Comparison of ENCODE assay signal across 19 mouse cellular contexts in the genomic region with DNA sequence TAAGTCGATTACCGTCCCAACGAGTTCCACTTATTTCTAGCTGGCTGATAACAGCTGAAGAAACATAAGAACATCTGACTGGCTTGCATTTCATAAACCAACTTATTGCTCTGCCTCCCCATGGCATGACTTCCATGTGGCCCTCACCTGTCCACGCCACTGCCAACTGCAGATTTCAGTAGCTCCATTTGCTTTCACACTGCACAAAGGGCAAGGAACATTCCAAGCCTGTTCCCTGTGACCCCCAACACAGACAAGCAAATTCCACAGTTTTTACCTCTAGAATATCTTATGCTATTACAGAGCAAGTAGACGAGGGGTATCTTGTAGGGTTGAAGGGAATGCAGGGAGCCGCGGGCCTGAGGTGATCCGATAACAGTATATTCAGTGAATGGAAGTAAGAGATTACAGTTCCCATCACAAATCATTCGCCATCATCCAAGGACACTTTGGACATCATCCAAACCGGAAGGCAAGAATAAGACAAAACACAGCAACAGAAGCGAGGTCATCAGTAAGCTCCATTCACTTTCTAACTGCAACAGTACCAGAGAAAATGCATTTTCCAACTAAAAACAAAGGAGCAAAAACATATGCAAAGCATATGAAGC. TPM values are rescaled to one million over a fixed set of nuclear protein-coding genes. Genes with fewer than 3 reads are reported as not detected.
DNase-seq lines count a peak whose midpoint lies in the region; ATAC-seq and TF ChIP-seq lines count a peak whose summit lies in the region.
"Had no signal": no experiment of that assay in that cellular context is flagged by ENCODE, and none has a peak within 500 bp of the region (broad histone marks: within the 10 kb centered on the region; RNA-seq: fewer than 3 reads in every experiment).

No protein-coding gene starts in this region.

- H3K36me3 ChIP-seq in embryonic facial prominence, embryonic 14.5 days (ENCODE audit: control insufficient read depth, insufficient read depth, low read length) = no peaks in the 10 kb centered on the region
- no peaks in the 10 kb centered on the region for H3K36me3 ChIP-seq in embryonic facial prominence, embryonic 10.5 days (replicated peaks)
- 0 out of 2 replicates have a peak, but pooled peaks cover 4% of the 10 kb centered on the region for H3K36me3 ChIP-seq in heart, embryonic 14.5 days (ENCODE audit: control insufficient read depth, insufficient read depth, low read length)
- no peaks in the 10 kb centered on the region for H3K36me3 ChIP-seq in limb, embryonic 13.5 days
- no peaks in the 10 kb centered on the region for H3K36me3 ChIP-seq in limb, embryonic 10.5 days
- H3K36me3 ChIP-seq in limb, embryonic 14.5 days (ENCODE audit: control insufficient read depth, insufficient read depth, low read length) = no peaks in the 10 kb centered on the region
- H3K36me3 ChIP-seq: limb, embryonic 12.5 days; liver, embryonic 15.5 days had no signal

- DNase-seq in embryonic facial prominence, embryonic 14.5 days (ENCODE audit: low spot score) = peak; percentile 33
- DNase-seq in embryonic facial prominence, embryonic 10.5 days (ENCODE audit: low spot score) = no peak
- DNase-seq in heart, postnatal 10 days = no peak
- DNase-seq in limb, embryonic 10.5 days (ENCODE audit: low spot score) = no peak
- no peak for DNase-seq in limb, embryonic 14.5 days (ENCODE audit: low spot score)
- DNase-seq: cerebellum, adult 2 months; kidney, adult 18-20 months; layer of hippocampus, adult 9-11 months; lung, postnatal 14 days; thymus, adult 2 months had no signal

- 83% methylated on average over 11 of the region's 11 CpGs for WGBS in embryonic facial prominence, embryonic 14.5 days
- 92% methylated on average over 11 of the region's 11 CpGs for WGBS in embryonic facial prominence, embryonic 10.5 days
- 41% methylated on average over 11 of the region's 11 CpGs for WGBS in heart, embryonic 14.5 days
- 89% methylated on average over 11 of the region's 11 CpGs for WGBS in limb, embryonic 13.5 days
- WGBS in limb, embryonic 10.5 days = 94% methylated on average over 11 of the region's 11 CpGs
- WGBS in limb, embryonic 14.5 days = 91% methylated on average over 11 of the region's 11 CpGs

- no peaks in the 10 kb centered on the region for H3K9me3 ChIP-seq in embryonic facial prominence, embryonic 14.5 days (ENCODE audit: control insufficient read depth, low read length)
- H3K9me3 ChIP-seq in embryonic facial prominence, embryonic 10.5 days = no peaks in the 10 kb centered on the region
- H3K9me3 ChIP-seq in heart, embryonic 14.5 days (ENCODE audit: control insufficient read depth, low read length) = no peaks in the 10 kb centered on the region
- peaks cover 3% of the 10 kb centered on the region; the same call in 1 of the 2 replicates for H3K9me3 ChIP-seq in limb, embryonic 13.5 days
- H3K9me3 ChIP-seq in limb, embryonic 10.5 days (replicated peaks) = no peaks in the 10 kb centered on the region
- no peaks in the 10 kb centered on the region for H3K9me3 ChIP-seq in limb, embryonic 14.5 days (ENCODE audit: control insufficient read depth, low read length)
- H3K9me3 ChIP-seq: limb, embryonic 12.5 days; liver, embryonic 15.5 days; megakaryocyte, embryonic 14.5 days had no signal

- 0 out of 2 replicates have a peak, but pooled peaks cover 2% of the 10 kb centered on the region for H3K4me1 ChIP-seq in embryonic facial prominence, embryonic 14.5 days (ENCODE audit: control insufficient read depth, insufficient read depth, low read length)
- no peaks in the 10 kb centered on the region for H3K4me1 ChIP-seq in embryonic facial prominence, embryonic 10.5 days
- peaks cover 19 to 60% of the 10 kb centered on the region in 2 experiments for H3K4me1 ChIP-seq in heart, embryonic 14.5 days (ENCODE audit: control insufficient read depth in 2 of 2, insufficient read depth in 2 of 2, low read length in 2 of 2)
- peaks cover 19% of the 10 kb centered on the region for H3K4me1 ChIP-seq in limb, embryonic 13.5 days
- no peaks in the 10 kb centered on the region for H3K4me1 ChIP-seq in limb, embryonic 10.5 days
- H3K4me1 ChIP-seq in limb, embryonic 14.5 days (ENCODE audit: control insufficient read depth, insufficient read depth, low read length) = peaks cover 4% of the 10 kb centered on the region
- H3K4me1 ChIP-seq: liver, embryonic 15.5 days had no signal

- intact Hi-C loops in heart, postnatal 10 days (cut with DNase I) = no loop called here

- H3K9ac ChIP-seq in embryonic facial prominence, embryonic 14.5 days (ENCODE audit: low read depth, low read length) = no peak overlapping the region
- H3K9ac ChIP-seq in heart, embryonic 14.5 days (ENCODE audit: low read length) = no peak overlapping the region
- H3K9ac ChIP-seq in limb, embryonic 13.5 days = no peak overlapping the region
- H3K9ac ChIP-seq in limb, embryonic 14.5 days (ENCODE audit: low read depth, low read length, severe bottlenecking) = no peak overlapping the region
- H3K9ac ChIP-seq: limb, embryonic 12.5 days; liver, embryonic 15.5 days had no signal

- H3K4me2 ChIP-seq in embryonic facial prominence, embryonic 14.5 days (ENCODE audit: low read depth, low read length) = no peak overlapping the region
- H3K4me2 ChIP-seq in heart, embryonic 14.5 days (ENCODE audit: low read length) = peak overlapping the region; percentile 25
- no peak overlapping the region for H3K4me2 ChIP-seq in limb, embryonic 13.5 days (replicated peaks)
- no peak overlapping the region for H3K4me2 ChIP-seq in limb, embryonic 14.5 days (replicated peaks; ENCODE audit: low read depth, low read length, severe bottlenecking)
- H3K4me2 ChIP-seq: limb, embryonic 12.5 days; liver, embryonic 15.5 days had no signal

- no peak overlapping the region for H3K27ac ChIP-seq in embryonic facial prominence, embryonic 14.5 days (replicated peaks; ENCODE audit: low read depth, low read length)
- H3K27ac ChIP-seq in embryonic facial prominence, embryonic 10.5 days (replicated peaks) = no peak overlapping the region
- H3K27ac ChIP-seq in heart, embryonic 14.5 days (replicated peaks in 1 of 2; ENCODE audit: control insufficient read depth in 1 of 2, insufficient read depth in 1 of 2, low read depth in 2 of 2, low read length in 2 of 2) = peak overlapping the region; percentile 26 to 36
- H3K27ac ChIP-seq in limb, embryonic 13.5 days = no peak overlapping the region
- H3K27ac ChIP-seq in limb, embryonic 10.5 days = no peak overlapping the region
- no peak overlapping the region for H3K27ac ChIP-seq in limb, embryonic 14.5 days (replicated peaks; ENCODE audit: low read depth, low read length)
- H3K27ac ChIP-seq: hindbrain, postnatal 0 days; limb, embryonic 12.5 days; liver, embryonic 15.5 days had no signal

- no peak; the same call in 1 of the 2 replicates for ATAC-seq in embryonic facial prominence, embryonic 14.5 days (ENCODE audit: low read depth)
- ATAC-seq in heart, embryonic 14.5 days (ENCODE audit: insufficient number of reproducible peaks, insufficient read depth, low FRiP score, low read depth) = no peak
- ATAC-seq in limb, embryonic 13.5 days (ENCODE audit: low FRiP score, low read depth) = peak; percentile 28; the same call in 1 of the 2 replicates
- peak; percentile 41; the same call in 1 of the 2 replicates for ATAC-seq in limb, embryonic 14.5 days (ENCODE audit: low FRiP score, low read depth)
- ATAC-seq: activated CD4-positive, CD25-positive, alpha-beta regulatory T cell, adult 4 months; forebrain, embryonic 16.5 days; hindbrain, postnatal 0 days; Patski had no signal

- no peak overlapping the region for H3K4me3 ChIP-seq in embryonic facial prominence, embryonic 14.5 days (ENCODE audit: low read depth, low read length)
- H3K4me3 ChIP-seq in embryonic facial prominence, embryonic 10.5 days = no peak overlapping the region
- no peak overlapping the region for H3K4me3 ChIP-seq in heart, embryonic 14.5 days (ENCODE audit: control insufficient read depth in 1 of 2, insufficient read depth in 1 of 2, low read depth in 1 of 2, low read length in 2 of 2)
- H3K4me3 ChIP-seq in limb, embryonic 13.5 days = no peak overlapping the region
- H3K4me3 ChIP-seq in limb, embryonic 10.5 days = no peak overlapping the region
- no peak overlapping the region for H3K4me3 ChIP-seq in limb, embryonic 14.5 days (replicated peaks; ENCODE audit: low read length)
- H3K4me3 ChIP-seq: limb, embryonic 12.5 days; liver, embryonic 15.5 days; megakaryocyte, embryonic 14.5 days had no signal

- no peak for TF ChIP-seq POLR2A in limb, embryonic 14.5 days (IDR thresholded peaks at IDR 0.05; ENCODE audit: borderline replicate concordance, extremely low read depth, insufficient read depth, insufficient read length)

- no peaks in the 10 kb centered on the region for H3K27me3 ChIP-seq in embryonic facial prominence, embryonic 14.5 days (replicated peaks; ENCODE audit: control insufficient read depth, insufficient read depth, low read length)
- no peaks in the 10 kb centered on the region for H3K27me3 ChIP-seq in embryonic facial prominence, embryonic 10.5 days (replicated peaks; ENCODE audit: low read depth, poor library complexity, severe bottlenecking)
- H3K27me3 ChIP-seq in heart, embryonic 14.5 days (ENCODE audit: control insufficient read depth, insufficient read depth, low read length) = no peaks in the 10 kb centered on the region
- H3K27me3 ChIP-seq in limb, embryonic 13.5 days = no peaks in the 10 kb centered on the region
- H3K27me3 ChIP-seq in limb, embryonic 10.5 days (ENCODE audit: low read depth, poor library complexity, severe bottlenecking) = no peaks in the 10 kb centered on the region
- no peaks in the 10 kb centered on the region for H3K27me3 ChIP-seq in limb, embryonic 14.5 days (ENCODE audit: control insufficient read depth, insufficient read depth, low read length)
- H3K27me3 ChIP-seq: limb, embryonic 12.5 days; liver, embryonic 15.5 days; Patski had no signal

RNA-seq across cellular contexts. Expression of a gene that starts 16.6 kb away (rescaled TPM):
- polyA plus RNA-seq in embryonic facial prominence, embryonic 14.5 days (2014; fragmentation: Nextera tagmentation; extraction: Ambion mirVana) = 136 and 139 TPM in 2 replicates
- 64.7 and 66.6 TPM in 2 replicates for polyA plus RNA-seq in embryonic facial prominence, embryonic 10.5 days (2016; fragmentation: Nextera tagmentation; extraction: Ambion mirVana)
- 209 and 215 TPM in 2 replicates for polyA plus RNA-seq in heart, embryonic 14.5 days (2014; fragmentation: Nextera tagmentation; extraction: Ambion mirVana)
- total RNA-seq in heart, postnatal 10 days (2021) = 100 to 1,000 TPM; 571 to 593 TPM
- 91.3 and 95.8 TPM in 2 replicates for polyA plus RNA-seq in limb, embryonic 13.5 days (2015; fragmentation: Nextera tagmentation; extraction: Ambion mirVana)
- 55.9 and 64.1 TPM in 2 replicates for polyA plus RNA-seq in limb, embryonic 10.5 days (2016; fragmentation: Nextera tagmentation; extraction: Ambion mirVana)
- polyA plus RNA-seq in limb, embryonic 14.5 days (2012; rRNA removed) = 92.0 and 101 TPM in 2 replicates
- polyA plus RNA-seq in limb, embryonic 14.5 days (2014; fragmentation: Nextera tagmentation; extraction: Ambion mirVana) = 117 and 120 TPM in 2 replicates

Comparison
In these comparisons a context has a peak if more than half of its experiments do, and no peak if none do; other contexts are left out.
1. ATAC-seq: peak in limb, embryonic 13.5 days (single experiment) and limb, embryonic 14.5 days (single experiment); none in embryonic facial prominence, embryonic 14.5 days (single experiment) and heart, embryonic 14.5 days (single experiment).
2. H3K27ac ChIP-seq: peak in heart, embryonic 14.5 days (2 of 2); none in embryonic facial prominence, embryonic 14.5 days (single experiment), embryonic facial prominence, embryonic 10.5 days (single experiment), limb, embryonic 13.5 days (single experiment), limb, embryonic 10.5 days (single experiment) and limb, embryonic 14.5 days (single experiment).